Mouse (Mus musculus): ENCODE results near the gene Ttyh3. TPM values are rescaled to one million over a fixed set of nuclear protein-coding genes. Genes with fewer than 3 reads are reported as not detected.

Ttyh3 gene
- polyA plus RNA-seq, 1 experiment from 2014 or later, result 72.3 TPM

GRCm38 (mm10) chr5:140581569-140581968 is 67.3 kb downstream of the Ttyh3 start:
- Histone ChIP-seq H3K4me1 (replicated peaks) (peaks cover 56% of the 10 kb centered on the region), H3K9ac (no peak overlapping the region), H3K27ac (replicated peaks) (no peak overlapping the region), H3K36me3 (no peaks in the 10 kb centered on the region), H3K27me3 (no peaks in the 10 kb centered on the region), H3K9me3 (no peaks in the 10 kb centered on the region), H3K4me2 (no peak overlapping the region), H3K4me3 (no peak overlapping the region)
- 5% methylated on average over 5 of the region's 5 CpGs for WGBS
- no peak for ATAC-seq (ENCODE audit: low read depth)

DNA sequence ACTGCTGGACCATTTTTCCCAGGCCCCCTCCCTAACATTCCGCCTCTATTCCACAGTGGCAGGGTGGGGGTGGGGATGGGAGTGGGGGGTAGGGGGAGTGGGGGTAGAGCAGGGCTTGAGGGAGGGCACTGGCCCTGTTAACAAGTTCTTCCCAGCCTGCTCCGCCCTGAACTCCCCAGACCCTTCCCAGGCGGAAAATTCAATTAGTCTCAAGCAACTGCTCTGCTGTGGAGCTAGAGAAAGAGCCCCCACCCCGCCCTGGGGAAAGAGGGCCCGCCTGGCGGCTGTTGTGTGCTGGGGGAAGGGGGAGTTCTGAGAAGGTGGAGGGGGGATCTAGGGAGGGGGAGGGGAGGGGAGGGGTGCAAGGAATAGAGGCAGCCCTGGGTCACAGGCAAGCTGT is 69.1 kb downstream of the Ttyh3 start:
- Histone ChIP-seq H3K9me3 (no peaks in the 10 kb centered on the region), H3K36me3 (no peaks in the 10 kb centered on the region), H3K9ac (no peak overlapping the region), H3K4me3 (no peak overlapping the region), H3K27me3 (no peaks in the 10 kb centered on the region), H3K4me1 (replicated peaks) (peaks cover 56% of the 10 kb centered on the region), H3K27ac (replicated peaks) (peak overlapping the region; percentile 39; the same call in 1 of the 2 replicates), H3K4me2 (no peak overlapping the region)
- peak; percentile 68 for ATAC-seq (ENCODE audit: low read depth)
- 11% methylated on average over 6 of the region's 6 CpGs for WGBS

DNA sequence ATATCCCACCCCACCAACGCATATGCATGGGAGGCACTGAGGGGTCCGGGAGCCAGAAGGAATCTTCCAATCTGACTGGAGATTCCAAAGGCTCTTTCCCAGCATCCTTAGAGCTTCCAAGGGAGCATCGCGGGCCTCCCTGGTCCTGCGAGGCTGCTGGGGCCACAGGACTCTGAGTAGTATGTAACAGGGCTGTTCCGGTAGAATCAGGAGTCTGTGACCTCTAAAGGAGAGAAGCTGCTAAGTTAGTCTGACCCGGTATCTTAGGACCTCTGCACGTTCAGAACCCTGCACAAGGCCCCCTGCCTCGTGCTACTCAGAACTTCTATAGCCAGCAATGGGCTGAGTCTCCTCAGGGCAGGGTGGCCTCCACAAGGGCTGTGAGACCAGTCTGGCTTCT is 69.6 kb downstream of the Ttyh3 start:
- 21% methylated on average over 9 of the region's 9 CpGs for WGBS
- H3K4me3 ChIP-seq, result no peak overlapping the region
- no peak overlapping the region for H3K4me2 ChIP-seq
- 0 out of 2 replicates have a peak, but pooled peaks have one; percentile 3 for ATAC-seq (ENCODE audit: low read depth)
- no peaks in the 10 kb centered on the region for H3K36me3 ChIP-seq
- peaks cover 51% of the 10 kb centered on the region for H3K4me1 ChIP-seq (replicated peaks)
- no peak overlapping the region for H3K9ac ChIP-seq
- H3K27me3 ChIP-seq, result no peaks in the 10 kb centered on the region
- no peaks in the 10 kb centered on the region for H3K9me3 ChIP-seq
- H3K27ac ChIP-seq (replicated peaks), result peak overlapping the region; percentile 39; the same call in 1 of the 2 replicates

DNA sequence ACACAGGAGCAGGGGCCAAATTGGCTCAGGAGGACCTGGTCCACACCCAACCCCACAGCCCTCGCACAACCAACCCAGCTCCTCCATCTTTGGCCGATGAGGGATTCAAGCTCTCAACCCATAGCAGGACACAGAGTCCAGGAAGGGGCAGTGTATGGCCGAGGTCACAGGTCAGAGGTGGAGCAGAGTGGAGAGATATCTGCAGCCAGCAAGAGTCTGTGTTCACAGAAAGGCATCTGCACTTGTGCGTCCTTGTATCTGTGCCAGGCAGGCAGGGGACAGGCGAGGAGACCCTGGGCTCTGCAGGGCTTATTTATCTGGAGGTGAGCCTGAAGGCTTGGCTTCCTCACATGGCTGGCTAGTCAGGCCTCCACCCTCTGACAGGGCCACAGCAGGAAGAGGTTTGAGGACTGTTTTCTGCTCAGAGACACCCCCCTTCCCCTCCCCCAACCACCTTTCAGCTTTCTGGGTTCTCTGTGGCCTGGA is 73.4 kb downstream of the Ttyh3 start:
- no peak overlapping the region for H3K4me3 ChIP-seq
- peaks cover 30% of the 10 kb centered on the region for H3K4me1 ChIP-seq (replicated peaks)
- H3K4me2 ChIP-seq, result no peak overlapping the region
- no peaks in the 10 kb centered on the region for H3K9me3 ChIP-seq
- H3K27me3 ChIP-seq, result no peaks in the 10 kb centered on the region
- H3K27ac ChIP-seq (replicated peaks), result no peak overlapping the region
- WGBS, result 76% methylated on average over 5 of the region's 5 CpGs
- ATAC-seq (ENCODE audit: low read depth), result no peak
- H3K9ac ChIP-seq, result no peak overlapping the region
- no peaks in the 10 kb centered on the region for H3K36me3 ChIP-seq

- peaks cover 22% of the 10 kb centered on the region for H3K4me1 ChIP-seq (replicated peaks)
- H3K4me2 ChIP-seq, result no peak overlapping the region
- H3K36me3 ChIP-seq, result no peaks in the 10 kb centered on the region
- no peaks in the 10 kb centered on the region for H3K27me3 ChIP-seq
- no peak for ATAC-seq (ENCODE audit: low read depth)
- 67% methylated on average over 6 of the region's 6 CpGs for WGBS
- no peak overlapping the region for H3K9ac ChIP-seq
- no peak overlapping the region for H3K4me3 ChIP-seq
- no peaks in the 10 kb centered on the region for H3K9me3 ChIP-seq
- no peak overlapping the region for H3K27ac ChIP-seq (replicated peaks)
These were observed 76.2 kb downstream of the Ttyh3 start for GRCm38 (mm10) chr5:140572611-140573010.

DNA sequence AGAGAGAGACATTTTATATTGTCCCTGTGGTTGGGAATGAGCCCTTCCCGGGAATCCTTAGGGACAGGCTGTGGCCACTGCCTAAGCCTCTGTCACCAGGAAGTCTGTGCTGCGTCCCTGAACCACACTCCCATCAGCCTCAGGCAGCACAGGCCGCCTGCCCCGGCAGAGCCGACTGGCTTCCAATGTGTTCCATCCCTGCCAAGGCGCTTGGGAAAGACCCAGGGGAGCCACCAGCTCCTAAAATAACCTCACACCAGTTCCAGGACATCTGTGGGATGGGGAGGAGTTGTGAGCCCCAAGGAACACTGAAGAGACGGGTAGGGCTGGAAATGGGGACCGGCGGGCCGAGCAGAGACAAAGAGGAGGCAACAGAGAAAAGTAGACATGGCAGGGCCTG is 77.2 kb downstream of the Ttyh3 start:
- no peak overlapping the region for H3K9ac ChIP-seq
- H3K36me3 ChIP-seq, result no peaks in the 10 kb centered on the region
- H3K4me2 ChIP-seq, result no peak overlapping the region
- no peak overlapping the region for H3K4me3 ChIP-seq
- H3K27ac ChIP-seq (replicated peaks), result peak overlapping the region; percentile 34; the same call in 1 of the 2 replicates
- H3K27me3 ChIP-seq, result no peaks in the 10 kb centered on the region
- WGBS, result 36% methylated on average over 10 of the region's 10 CpGs
- no peak for ATAC-seq (ENCODE audit: low read depth)
- H3K9me3 ChIP-seq, result no peaks in the 10 kb centered on the region
- H3K4me1 ChIP-seq (replicated peaks), result peaks cover 27% of the 10 kb centered on the region

DNA sequence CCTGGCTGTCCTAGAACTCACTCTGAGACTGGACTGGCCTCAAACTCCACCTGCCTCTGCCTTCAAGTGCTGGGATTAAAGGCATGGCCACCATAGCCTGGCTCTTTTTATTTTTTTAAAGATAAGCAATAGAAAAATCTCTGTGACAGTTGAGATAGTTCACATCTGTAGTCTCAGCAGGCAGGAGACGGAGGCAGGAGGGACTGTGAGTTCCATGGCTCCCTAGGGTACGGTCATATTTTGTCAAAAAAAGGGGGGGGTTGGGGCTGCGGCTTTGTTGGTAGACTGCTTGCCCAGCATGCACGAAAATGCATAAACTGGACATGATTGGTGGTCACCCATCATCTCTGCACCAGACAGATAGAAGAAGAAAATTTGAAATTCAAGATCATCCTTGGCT is 77.6 kb downstream of the Ttyh3 start:
- WGBS, result 37% methylated on average over 4 of the region's 4 CpGs
- Histone ChIP-seq H3K9me3 (no peaks in the 10 kb centered on the region), H3K4me2 (no peak overlapping the region), H3K27ac (replicated peaks) (peak overlapping the region; percentile 34; the same call in 1 of the 2 replicates), H3K9ac (no peak overlapping the region), H3K36me3 (no peaks in the 10 kb centered on the region), H3K4me1 (replicated peaks) (peaks cover 28% of the 10 kb centered on the region), H3K27me3 (no peaks in the 10 kb centered on the region), H3K4me3 (no peak overlapping the region)
- no peak for ATAC-seq (ENCODE audit: low read depth)

Other genes starting within 250 kb of the Ttyh3 start
- 88.3 and 111 TPM in 2 replicates for gene Eif3b, start 229.7 kb downstream of the Ttyh3 start, polyA plus RNA-seq (2015; fragmentation: Nextera tagmentation; extraction: Ambion mirVana)
- not detected in 2 replicates for gene Gm4869, start 203.4 kb downstream of the Ttyh3 start, polyA plus RNA-seq (2015; fragmentation: Nextera tagmentation; extraction: Ambion mirVana)
- gene Chst12, start 143.5 kb downstream of the Ttyh3 start, polyA plus RNA-seq (2015; fragmentation: Nextera tagmentation; extraction: Ambion mirVana), result 21.6 and 24.9 TPM in 2 replicates
- gene Grifin, start 84.0 kb downstream of the Ttyh3 start, polyA plus RNA-seq (2015; fragmentation: Nextera tagmentation; extraction: Ambion mirVana), result not detected in 2 replicates
- 17.6 and 20.6 TPM in 2 replicates for gene Lfng, start 41.7 kb downstream of the Ttyh3 start, polyA plus RNA-seq (2015; fragmentation: Nextera tagmentation; extraction: Ambion mirVana)
- gene Iqce, start 53.3 kb upstream of the Ttyh3 start, polyA plus RNA-seq (2015; fragmentation: Nextera tagmentation; extraction: Ambion mirVana), result 22.9 and 24.1 TPM in 2 replicates
- gene Brat1, start 56.0 kb upstream of the Ttyh3 start, polyA plus RNA-seq (2015; fragmentation: Nextera tagmentation; extraction: Ambion mirVana), result 23.5 and 25.8 TPM in 2 replicates
- gene Amz1, start 75.1 kb upstream of the Ttyh3 start, polyA plus RNA-seq (2015; fragmentation: Nextera tagmentation; extraction: Ambion mirVana), result 1.6 and 2.1 TPM in 2 replicates
- gene Gna12, start 181.4 kb upstream of the Ttyh3 start, polyA plus RNA-seq (2015; fragmentation: Nextera tagmentation; extraction: Ambion mirVana), result 20.5 and 35.0 TPM in 2 replicates

Data from neural tube, embryonic 13.5 days (tissue).